Mouse (Mus musculus) forebrain, embryonic 15.5 days (tissue): ENCODE results near the gene Tnip3. TPM values are rescaled to one million over a fixed set of nuclear protein-coding genes. Genes with fewer than 3 reads are reported as not detected.

Experiments
- ATAC-seq: fragments of 200-750 bp; cut with Nextera tagmentation; replicated peaks from 2 replicates; pipeline ENCODE4 v1.8.0; 2017; ENCODE audit warnings: mild to moderate bottlenecking, moderate TSS enrichment, moderate library complexity
- H3K27ac ChIP-seq: fragments of 300-500 bp; sonication (generic); replicated peaks from 2 replicates; pipeline ENCODE4 v1.5.1; 2015; ENCODE audit warnings: mild to moderate bottlenecking, inconsistent platforms
- H3K27me3 ChIP-seq: fragments of 300-500 bp; sonication (generic); 2 replicates; pipeline ENCODE4 v1.6.1; 2015; ENCODE audit warnings: inconsistent platforms
- H3K36me3 ChIP-seq: fragments of 300-500 bp; sonication (generic); 2 replicates; pipeline ENCODE4 v1.6.1; 2015; ENCODE audit warnings: mild to moderate bottlenecking, inconsistent platforms
- H3K4me1 ChIP-seq: fragments of 300-500 bp; sonication (generic); 2 replicates; pipeline ENCODE4 v1.6.1; 2015; ENCODE audit warnings: inconsistent platforms
- H3K4me2 ChIP-seq: fragments of 300-500 bp; sonication (generic); replicated peaks from 2 replicates; pipeline ENCODE4 v1.6.1; 2015; ENCODE audit warnings: mild to moderate bottlenecking, inconsistent platforms
- H3K4me3 ChIP-seq: fragments of 300-500 bp; sonication (generic); 2 replicates; pipeline ENCODE4 v1.5.1; 2015; ENCODE audit warnings: mild to moderate bottlenecking, inconsistent platforms
- H3K9ac ChIP-seq: fragments of 300-500 bp; sonication (generic); replicated peaks from 2 replicates; pipeline ENCODE4 v1.6.1; 2015; ENCODE audit warnings: mild to moderate bottlenecking, inconsistent platforms
- H3K9me3 ChIP-seq: fragments of 300-500 bp; sonication (generic); 2 replicates; pipeline ENCODE4 v1.6.1; 2016; ENCODE audit warnings: inconsistent platforms
- WGBS: fragments of 180-500 bp; shearing (Covaris S2); methylation state at CpG from one replicate; pipeline ENCODE4 v1.1.7; 2015; ENCODE audit warnings: mixed read lengths; 5-methylcytosine and 5-hydroxymethylcytosine counted together
- polyA plus RNA-seq: library from polyadenylated mRNA; unstranded; fragments of >200 nt; fragmentation: Nextera tagmentation; extraction: Ambion mirVana; gene quantifications from 2 replicates; pipeline ENCODE4 v1.2.1, GENCODE M21; 2015

Gene Tnip3
- polyA plus RNA-seq, 1 experiment from 2014 or later, result not detected

DNA sequence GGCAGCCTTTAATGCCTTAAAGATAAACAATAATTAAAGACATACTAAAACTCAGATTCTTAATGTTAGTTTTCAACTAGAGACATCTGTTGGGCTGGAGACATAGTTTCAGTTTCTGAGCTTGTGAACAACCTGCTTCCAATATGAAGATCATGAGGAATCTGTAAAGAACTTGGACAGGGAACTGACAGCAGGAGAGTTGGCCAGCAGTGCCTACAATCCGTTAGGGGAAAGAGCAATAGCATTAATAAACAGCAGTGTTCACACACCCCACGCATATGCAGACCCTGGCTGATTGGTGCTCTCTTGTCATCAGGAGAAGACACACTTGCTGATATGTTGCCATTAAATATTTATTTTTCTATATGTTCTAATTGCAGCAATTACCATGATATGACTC, 15.0 kb downstream of the Tnip3 start:
- ATAC-seq, result no peak
- Histone ChIP-seq H3K9ac (no peak overlapping the region), H3K27ac (no peak overlapping the region), H3K27me3 (no peaks in the 10 kb centered on the region), H3K36me3 (no peaks in the 10 kb centered on the region), H3K4me3 (no peak overlapping the region), H3K4me1 (0 out of 2 replicates have a peak, but pooled peaks cover 3% of the 10 kb centered on the region), H3K9me3 (no peaks in the 10 kb centered on the region), H3K4me2 (no peak overlapping the region)
- 68% methylated on average over 2 of the region's 2 CpGs for WGBS

DNA sequence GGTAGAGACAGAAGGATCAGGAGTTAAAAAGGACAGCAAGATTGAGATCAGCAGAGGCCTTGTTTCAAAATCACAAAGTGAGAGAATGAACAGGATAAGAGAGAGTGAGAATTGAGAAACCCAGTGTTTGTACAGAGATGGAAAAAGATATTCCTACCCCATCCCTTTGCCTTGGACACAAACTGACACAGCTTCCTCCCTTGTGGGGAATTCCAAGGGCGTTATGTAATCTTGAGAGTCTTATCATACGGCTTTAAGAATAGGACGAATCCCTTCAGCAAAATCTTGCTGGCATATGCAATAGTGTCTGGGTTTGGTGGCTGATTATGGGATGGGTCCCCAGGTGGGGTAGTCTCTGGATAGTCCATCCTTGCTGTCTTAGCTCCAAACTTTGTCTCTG, 16.0 kb downstream of the Tnip3 start:
- Histone ChIP-seq H3K27me3 (no peaks in the 10 kb centered on the region), H3K36me3 (no peaks in the 10 kb centered on the region), H3K9me3 (no peaks in the 10 kb centered on the region), H3K4me1 (0 out of 2 replicates have a peak, but pooled peaks cover 3% of the 10 kb centered on the region), H3K27ac (no peak overlapping the region), H3K4me3 (no peak overlapping the region), H3K4me2 (no peak overlapping the region), H3K9ac (no peak overlapping the region)
- 96% methylated on average over 3 of the region's 3 CpGs for WGBS
- no peak for ATAC-seq

DNA sequence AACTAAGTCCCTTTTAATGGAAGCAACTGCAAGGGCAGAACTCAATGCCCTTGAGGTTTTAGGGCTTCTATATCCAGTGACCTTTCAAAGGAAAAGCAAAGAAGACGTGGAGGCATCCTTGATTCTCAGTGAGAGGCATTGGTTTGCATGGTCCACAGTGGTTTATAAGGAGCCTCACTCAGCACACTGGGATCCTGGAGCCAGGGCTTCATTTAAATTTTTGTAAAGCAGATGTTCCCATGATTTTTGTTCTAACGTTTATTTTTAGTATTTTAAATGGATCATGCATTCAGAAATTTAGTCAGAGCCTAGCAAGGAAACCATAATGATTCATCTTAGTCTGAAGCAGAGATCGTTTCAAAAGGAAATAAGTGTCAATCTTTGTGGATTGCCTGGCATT, 17.3 kb downstream of the Tnip3 start:
- Histone ChIP-seq H3K9ac (no peak overlapping the region), H3K4me1 (0 out of 2 replicates have a peak, but pooled peaks cover 3% of the 10 kb centered on the region), H3K9me3 (no peaks in the 10 kb centered on the region), H3K27me3 (no peaks in the 10 kb centered on the region), H3K4me2 (no peak overlapping the region), H3K36me3 (no peaks in the 10 kb centered on the region), H3K4me3 (no peak overlapping the region), H3K27ac (0 out of 2 replicates have a peak overlapping the region, but pooled peaks have one; percentile 19)
- ATAC-seq, result no peak
- 56% methylated on average over 3 of the region's 3 CpGs for WGBS

DNA sequence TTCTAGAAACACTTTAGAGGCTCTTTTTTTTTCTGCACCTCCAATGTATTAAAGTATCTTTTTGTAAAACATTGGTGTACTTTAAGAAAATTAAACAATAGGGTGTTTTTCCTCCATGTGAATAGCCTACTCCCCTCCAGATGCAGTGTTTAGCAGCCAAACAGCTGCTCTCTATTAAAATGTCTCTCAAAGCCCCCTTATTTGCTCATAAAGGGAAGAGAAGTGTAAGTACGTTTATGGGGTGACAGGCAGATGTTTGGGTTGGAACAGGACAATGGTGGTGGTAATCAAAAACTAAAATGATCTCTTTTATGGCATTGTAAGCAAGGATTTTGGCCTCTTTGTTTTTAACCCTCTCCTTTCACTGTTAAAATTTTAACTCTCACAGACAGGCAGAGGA, 17.8 kb downstream of the Tnip3 start:
- H3K4me2 ChIP-seq, result no peak overlapping the region
- ATAC-seq, result 0 out of 2 replicates have a peak, but pooled peaks have one; percentile 43
- no peaks in the 10 kb centered on the region for H3K9me3 ChIP-seq
- H3K27ac ChIP-seq, result no peak overlapping the region
- H3K36me3 ChIP-seq, result no peaks in the 10 kb centered on the region
- no peak overlapping the region for H3K9ac ChIP-seq
- H3K27me3 ChIP-seq, result no peaks in the 10 kb centered on the region
- WGBS, result 22% methylated on average over 1 of the region's 1 CpGs
- no peak overlapping the region for H3K4me3 ChIP-seq
- H3K4me1 ChIP-seq, result 0 out of 2 replicates have a peak, but pooled peaks cover 3% of the 10 kb centered on the region

DNA sequence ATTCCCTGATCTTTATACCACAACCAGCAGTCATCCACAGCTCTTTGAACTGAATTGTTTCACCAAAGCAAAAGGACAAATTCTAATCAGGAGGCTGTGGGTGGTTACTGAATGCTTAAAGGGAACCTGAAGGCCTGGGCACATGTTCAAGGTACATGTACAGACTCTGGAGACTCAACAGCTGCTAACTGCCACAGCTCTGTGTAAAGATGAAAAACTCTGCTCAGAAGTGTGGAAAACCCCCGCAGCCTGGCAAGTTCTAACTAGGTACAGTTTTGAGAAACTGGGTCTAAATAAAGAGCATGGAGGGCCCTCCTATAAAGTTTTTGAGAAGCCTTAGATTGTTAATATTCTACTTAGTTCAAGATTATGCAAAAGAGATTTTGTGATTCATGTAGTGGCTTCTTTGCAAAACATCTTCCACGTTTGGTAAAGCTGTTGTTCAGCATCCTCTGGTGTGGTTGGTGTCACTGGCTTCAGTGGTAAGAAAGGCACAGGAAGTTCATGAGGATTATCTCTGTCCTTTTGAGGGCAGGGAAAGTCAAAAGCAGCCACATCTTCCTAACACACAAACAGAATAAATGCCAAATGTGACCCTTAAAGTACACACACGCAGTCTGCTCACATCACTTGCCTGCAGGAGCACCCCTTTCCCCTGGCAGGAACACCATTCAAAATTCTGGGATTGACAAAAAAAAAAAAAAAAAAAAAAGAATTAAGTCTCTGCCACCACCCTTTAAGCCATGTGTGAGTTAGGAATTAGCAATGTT, 39.0 kb downstream of the Tnip3 start:
- Histone ChIP-seq H3K4me3 (no peak overlapping the region), H3K9me3 (no peaks in the 10 kb centered on the region), H3K4me2 (no peak overlapping the region), H3K36me3 (no peaks in the 10 kb centered on the region), H3K27ac (no peak overlapping the region), H3K4me1 (no peaks in the 10 kb centered on the region), H3K27me3 (no peaks in the 10 kb centered on the region), H3K9ac (no peak overlapping the region)
- WGBS, result 73% methylated on average over 3 of the region's 3 CpGs
- ATAC-seq, result no peak

DNA sequence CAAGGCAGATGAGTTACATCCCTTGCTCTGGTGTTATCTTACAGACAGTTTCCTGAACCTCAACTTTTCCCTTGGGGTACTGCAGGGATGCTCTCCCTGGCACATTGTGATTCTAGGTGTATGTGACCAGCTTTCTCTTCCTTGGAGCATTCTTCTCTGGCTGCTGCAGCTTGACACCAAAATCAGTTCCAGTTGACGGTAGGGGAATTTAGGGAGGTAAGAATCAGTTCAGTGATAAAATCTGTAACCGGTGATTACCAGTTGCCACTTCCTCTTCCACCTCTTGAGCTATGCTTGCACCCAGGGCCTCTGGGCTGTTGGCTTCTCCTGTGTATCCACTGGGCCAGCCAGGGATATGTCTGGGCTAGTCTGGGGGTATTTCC, 39.5 kb downstream of the Tnip3 start:
- H3K9ac ChIP-seq, result no peak overlapping the region

DNA sequence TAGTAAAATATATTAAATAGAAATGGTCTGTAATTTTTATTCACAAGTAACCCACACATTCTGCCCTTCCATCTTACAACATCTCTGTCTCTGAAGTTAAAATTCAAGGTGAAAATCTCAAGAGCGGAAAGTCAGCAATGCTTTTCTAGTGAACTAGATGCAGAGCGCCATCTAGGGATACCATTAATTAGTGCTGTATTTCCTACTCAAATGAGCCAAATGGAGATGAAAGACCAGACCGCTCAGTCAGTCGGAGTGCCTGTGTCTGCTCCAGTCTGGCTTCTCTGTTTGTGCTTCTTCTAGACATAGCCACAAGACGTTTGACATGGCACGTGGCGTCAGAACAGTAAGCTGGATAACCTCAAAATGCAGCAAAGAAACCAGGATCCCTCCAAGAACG, 44.6 kb downstream of the Tnip3 start:
- Histone ChIP-seq H3K9ac (no peak overlapping the region), H3K4me3 (no peak overlapping the region), H3K4me1 (no peaks in the 10 kb centered on the region), H3K4me2 (no peak overlapping the region), H3K9me3 (no peaks in the 10 kb centered on the region), H3K36me3 (no peaks in the 10 kb centered on the region), H3K27me3 (no peaks in the 10 kb centered on the region), H3K27ac (no peak overlapping the region)
- no peak; the same call in 1 of the 2 replicates for ATAC-seq
- 37% methylated on average over 8 of the region's 8 CpGs for WGBS

More for the DNA sequence above, 39.5 kb downstream of the Tnip3 start:
- Histone ChIP-seq H3K4me2 (no peak overlapping the region), H3K4me1 (no peaks in the 10 kb centered on the region), H3K36me3 (no peaks in the 10 kb centered on the region), H3K9me3 (no peaks in the 10 kb centered on the region), H3K27ac (no peak overlapping the region), H3K27me3 (no peaks in the 10 kb centered on the region), H3K4me3 (no peak overlapping the region)
- WGBS, result 85% methylated on average over 2 of the region's 2 CpGs
- no peak for ATAC-seq

DNA sequence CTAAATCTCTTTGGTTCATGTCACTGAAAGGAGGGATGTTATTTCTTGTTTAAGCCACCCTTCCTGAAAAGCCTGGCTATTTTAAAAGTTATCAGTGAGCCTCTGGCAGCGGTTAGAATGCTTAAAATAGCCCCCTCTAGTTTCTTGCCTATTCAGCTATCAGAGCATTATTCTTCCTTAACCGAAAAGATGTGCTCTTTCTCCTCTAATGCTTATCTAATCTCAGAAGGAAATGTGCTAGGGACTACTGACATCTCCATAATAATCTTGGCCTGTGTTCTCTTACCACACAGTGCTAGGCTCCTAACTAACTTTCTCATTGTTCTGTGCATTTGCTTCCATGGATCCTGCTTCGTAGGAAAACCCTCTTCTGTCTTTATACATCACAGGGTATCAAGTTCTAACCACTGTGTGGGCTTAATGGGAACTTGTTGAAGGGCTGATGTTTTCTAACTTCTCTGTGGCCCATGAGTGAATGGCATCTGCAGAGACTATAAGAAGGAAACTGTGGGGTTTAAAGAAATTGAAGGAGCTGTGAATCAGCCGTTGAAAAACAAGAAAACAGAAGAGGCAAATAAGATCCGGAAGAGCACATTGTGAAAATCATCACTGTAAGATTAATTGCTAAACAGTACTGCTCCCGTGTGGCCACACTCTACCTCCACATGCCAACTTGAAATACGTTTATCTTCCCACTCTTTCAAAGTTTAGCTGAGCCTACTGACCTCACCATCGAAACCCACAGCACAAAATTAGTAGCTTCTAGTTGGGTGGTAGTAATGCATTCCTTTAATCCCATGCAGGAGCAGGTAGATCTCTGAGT, 53.2 kb downstream of the Tnip3 start:
- Histone ChIP-seq H3K9me3 (no peaks in the 10 kb centered on the region), H3K4me1 (no peaks in the 10 kb centered on the region), H3K4me2 (no peak overlapping the region), H3K27ac (no peak overlapping the region), H3K4me3 (no peak overlapping the region), H3K27me3 (no peaks in the 10 kb centered on the region), H3K36me3 (no peaks in the 10 kb centered on the region), H3K9ac (no peak overlapping the region)
- no peak for ATAC-seq
- 80% methylated on average over 8 of the region's 8 CpGs for WGBS

DNA sequence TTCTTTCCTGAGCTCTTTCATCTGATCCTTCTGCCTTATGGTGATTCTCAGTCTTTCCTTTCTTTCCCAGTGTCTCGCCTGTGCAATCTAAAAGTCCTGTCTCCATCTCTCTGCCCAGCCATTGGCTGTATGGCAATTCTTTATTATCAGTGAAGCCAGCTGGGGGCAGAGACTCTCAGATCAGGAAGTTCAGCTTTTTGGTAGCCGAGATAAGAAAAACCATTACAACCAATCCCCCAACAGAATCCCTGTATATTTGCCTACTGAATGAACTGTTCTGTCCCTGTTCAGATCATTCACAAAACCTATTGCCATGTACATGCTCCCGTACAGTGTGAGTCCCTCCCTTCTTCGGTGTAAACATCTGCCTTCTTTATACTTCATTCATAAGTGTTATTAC, 57.9 kb downstream of the Tnip3 start:
- no peak for ATAC-seq
- Histone ChIP-seq H3K4me3 (no peak overlapping the region), H3K9ac (no peak overlapping the region), H3K36me3 (no peaks in the 10 kb centered on the region), H3K27ac (no peak overlapping the region), H3K27me3 (no peaks in the 10 kb centered on the region), H3K9me3 (no peaks in the 10 kb centered on the region), H3K4me1 (peaks cover 5% of the 10 kb centered on the region; the same call in 1 of the 2 replicates), H3K4me2 (no peak overlapping the region)
- 88% methylated on average over 4 of the region's 4 CpGs for WGBS

DNA sequence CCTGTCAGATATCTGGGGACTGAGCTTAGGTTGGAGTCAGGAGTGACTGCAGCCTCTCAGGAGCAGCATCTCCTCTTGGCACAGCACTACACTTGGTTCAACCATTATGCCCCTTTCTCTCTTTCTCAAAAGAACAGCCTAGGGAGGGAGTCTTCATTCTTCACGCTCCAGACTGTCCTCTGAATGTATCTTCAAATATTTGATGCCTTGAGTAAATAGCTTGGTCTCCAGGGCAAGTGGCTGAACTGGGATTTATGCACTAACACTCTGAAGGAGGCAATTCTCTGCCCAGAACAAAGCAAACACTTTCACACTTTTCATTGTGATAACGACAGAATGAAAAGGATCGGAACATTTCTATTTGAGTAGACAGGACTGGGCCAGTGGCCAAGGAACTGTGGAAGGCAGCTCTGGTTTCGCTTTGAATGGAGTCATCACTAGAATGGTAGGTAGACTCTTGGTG, 59.8 kb downstream of the Tnip3 start:
- 18% methylated on average over 4 of the region's 4 CpGs for WGBS
- ATAC-seq, result no peak

DNA sequence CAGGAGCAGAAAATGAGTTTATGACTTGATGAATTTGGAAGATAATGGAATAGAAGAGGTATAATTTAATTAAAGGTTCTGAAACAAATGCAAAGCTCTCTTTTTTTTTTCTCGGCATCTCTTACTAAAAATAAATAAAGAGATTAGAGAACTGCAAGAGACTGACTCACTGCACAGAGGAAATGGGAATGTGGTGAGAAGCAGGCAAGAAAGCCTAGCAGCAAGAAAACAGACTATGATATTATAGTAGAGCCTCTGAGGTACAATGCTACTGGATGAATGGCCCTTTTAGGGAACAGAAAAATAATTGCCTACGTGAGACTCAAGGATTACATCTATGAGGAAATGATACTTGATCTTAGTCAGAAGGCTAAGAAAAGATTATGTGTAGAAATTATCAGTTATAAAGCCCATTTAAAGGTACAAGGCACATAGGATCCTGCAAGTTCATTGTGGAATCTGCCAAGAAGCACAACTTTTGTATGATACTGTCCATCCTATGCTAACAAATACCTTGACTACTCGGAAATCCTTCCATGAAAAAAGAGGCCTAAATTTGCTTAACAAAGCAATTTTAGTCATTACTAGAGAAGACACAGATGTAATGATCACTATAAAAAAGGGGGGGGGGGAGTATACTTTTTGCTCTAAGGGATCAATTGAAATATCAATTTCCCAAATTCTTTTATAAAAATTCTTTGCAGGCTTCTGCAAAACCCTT, 60.4 kb downstream of the Tnip3 start:
- ATAC-seq, result no peak
- 66% methylated on average over 3 of the region's 3 CpGs for WGBS
- Histone ChIP-seq H3K4me3 (no peak overlapping the region), H3K9ac (no peak overlapping the region), H3K4me2 (no peak overlapping the region), H3K27ac (no peak overlapping the region), H3K36me3 (no peaks in the 10 kb centered on the region), H3K9me3 (no peaks in the 10 kb centered on the region), H3K4me1 (peaks cover 5% of the 10 kb centered on the region; the same call in 1 of the 2 replicates), H3K27me3 (no peaks in the 10 kb centered on the region)

More for the DNA sequence above, 59.8 kb downstream of the Tnip3 start:
- Histone ChIP-seq H3K9me3 (no peaks in the 10 kb centered on the region), H3K27ac (no peak overlapping the region), H3K27me3 (no peaks in the 10 kb centered on the region), H3K4me1 (peaks cover 5% of the 10 kb centered on the region; the same call in 1 of the 2 replicates), H3K4me2 (no peak overlapping the region; the same call in 1 of the 2 replicates), H3K9ac (no peak overlapping the region), H3K4me3 (no peak overlapping the region), H3K36me3 (no peaks in the 10 kb centered on the region)

DNA sequence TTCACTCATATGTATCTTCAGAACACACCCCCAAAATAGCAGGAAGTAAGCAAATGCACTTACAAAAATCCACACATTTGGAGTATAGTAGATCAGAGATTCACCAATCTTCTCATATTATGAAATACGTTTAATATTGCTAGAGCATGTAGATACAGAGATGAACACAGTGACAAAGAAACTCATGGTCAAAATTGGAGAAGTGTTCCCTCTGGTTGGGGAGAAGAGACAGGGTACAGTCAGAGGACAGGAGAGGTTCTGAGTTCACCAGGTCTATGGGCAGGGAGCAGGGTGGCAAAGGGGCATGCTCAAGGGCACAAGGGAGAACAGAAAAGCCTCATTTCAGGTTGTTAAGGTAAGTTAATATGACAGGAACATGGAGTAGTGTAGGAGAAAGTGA, 63.7 kb downstream of the Tnip3 start:
- Histone ChIP-seq H3K9ac (no peak overlapping the region), H3K9me3 (no peaks in the 10 kb centered on the region), H3K4me1 (peaks cover 5% of the 10 kb centered on the region; the same call in 1 of the 2 replicates), H3K4me2 (no peak overlapping the region), H3K27me3 (no peaks in the 10 kb centered on the region), H3K4me3 (no peak overlapping the region), H3K27ac (no peak overlapping the region), H3K36me3 (no peaks in the 10 kb centered on the region)
- 87% methylated on average over 1 of the region's 1 CpGs for WGBS
- no peak for ATAC-seq
